Mouse (Mus musculus) ovary, postnatal 14 days (tissue): ENCODE measurements around the gene Tbx1.
"Not testable (repeated sequence)": the region's sequence is repeated elsewhere in the genome, so short reads cannot be mapped to it uniquely, and the experiment has no call there.

Experiments
- DNase-seq: peaks from one replicate; pipeline ENCODE4 v3.0.0; 2022; ENCODE audit warnings: low spot score

Tbx1 gene

GRCm38 (mm10) chr16:18552106-18552710 is 38.3 kb downstream of the Tbx1 start:
- no peak for DNase-seq

GRCm38 (mm10) chr16:18551604-18552003 is 38.9 kb downstream of the Tbx1 start:
- no peak for DNase-seq

GRCm38 (mm10) chr16:18547891-18548290 is 42.6 kb downstream of the Tbx1 start:
- DNase-seq = no peak

- no peak for DNase-seq
Observed at GRCm38 (mm10) chr16:18543151-18543829, 47.2 kb downstream of the Tbx1 start.

- no peak for DNase-seq
Observed at GRCm38 (mm10) chr16:18539281-18539680, 51.2 kb downstream of the Tbx1 start.

GRCm38 (mm10) chr16:18537407-18537990 is 53.0 kb downstream of the Tbx1 start:
- no peak for DNase-seq

GRCm38 (mm10) chr16:18533061-18533460 is 57.4 kb downstream of the Tbx1 start:
- not testable (repeated sequence) for DNase-seq
